Mouse (Mus musculus) embryonic facial prominence, embryonic 10.5 days (tissue): ENCODE results near the gene St3gal4. TPM values are rescaled to one million over a fixed set of nuclear protein-coding genes. Genes with fewer than 3 reads are reported as not detected.

ENCODE experiments used
- DNase-seq: peaks from one replicate; pipeline ENCODE4 v3.0.0-alpha.2; 2017; ENCODE audit warnings: low spot score
- H3K27ac ChIP-seq: fragments of 300-500 bp; sonication (generic); replicated peaks from 2 replicates; pipeline ENCODE4 v1.5.1; 2016; ENCODE audit warnings: mild to moderate bottlenecking
- H3K27me3 ChIP-seq: fragments of 300-500 bp; sonication (generic); replicated peaks from 2 replicates; pipeline ENCODE4 v1.6.1; 2016; ENCODE audit warnings: low read depth, mild to moderate bottlenecking; ENCODE audit not compliant: poor library complexity, severe bottlenecking
- H3K36me3 ChIP-seq: fragments of 300-500 bp; sonication (generic); replicated peaks from 2 replicates; pipeline ENCODE4 v1.6.1; 2016; ENCODE audit warnings: mild to moderate bottlenecking, moderate library complexity
- H3K4me1 ChIP-seq: fragments of 300-500 bp; sonication (generic); 2 replicates; pipeline ENCODE4 v1.6.1; 2016
- H3K4me3 ChIP-seq: fragments of 300-500 bp; sonication (generic); 2 replicates; pipeline ENCODE4 v1.5.1; 2016; ENCODE audit warnings: mild to moderate bottlenecking, moderate library complexity
- H3K9me3 ChIP-seq: fragments of 300-500 bp; sonication (generic); 2 replicates; pipeline ENCODE4 v1.6.1; 2016; ENCODE audit warnings: mild to moderate bottlenecking
- WGBS: fragments of 180-500 bp; shearing (Covaris S2); methylation state at CpG from one replicate; pipeline ENCODE4 v1.1.7; 2016; 5-methylcytosine and 5-hydroxymethylcytosine counted together
- polyA plus RNA-seq: library from polyadenylated mRNA; unstranded; fragments of >200 nt; fragmentation: Nextera tagmentation; extraction: Ambion mirVana; gene quantifications from 2 replicates; pipeline ENCODE4 v1.2.1, GENCODE M21; 2016

St3gal4 gene
- polyA plus RNA-seq, 1 experiment from 2014 or later, result 18.7 TPM

DNA sequence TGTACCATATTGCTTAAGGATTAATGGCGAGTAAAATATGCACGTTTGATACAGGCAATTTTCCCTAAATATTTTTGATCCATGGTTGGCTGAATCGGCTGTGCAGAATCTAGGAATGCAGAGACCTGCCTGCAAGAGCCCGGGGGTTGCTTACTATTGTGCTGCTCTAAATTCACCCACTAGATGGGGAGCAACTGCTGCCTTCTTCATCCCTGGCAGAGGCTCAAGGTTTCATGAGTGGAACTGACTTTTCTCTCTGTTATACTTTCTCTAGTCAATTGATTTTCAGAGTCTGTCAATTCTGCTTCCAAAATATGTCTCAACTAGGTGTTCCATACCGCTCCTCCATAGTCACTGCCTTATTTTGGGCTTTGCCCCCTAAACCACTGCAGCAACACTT lies 88.2 kb downstream of the St3gal4 start:
- H3K4me1 ChIP-seq, result peaks cover 33% of the 10 kb centered on the region
- no peak overlapping the region for H3K27ac ChIP-seq
- no peak for DNase-seq
- no peaks in the 10 kb centered on the region for H3K36me3 ChIP-seq
- peaks cover 16% of the 10 kb centered on the region for H3K27me3 ChIP-seq
- H3K9me3 ChIP-seq, result no peaks in the 10 kb centered on the region
- 81% methylated on average over 5 of the region's 5 CpGs for WGBS
- no peak overlapping the region for H3K4me3 ChIP-seq

- 84% methylated on average over 6 of the region's 6 CpGs for WGBS
- Histone ChIP-seq H3K36me3 (no peaks in the 10 kb centered on the region), H3K27ac (no peak overlapping the region), H3K9me3 (no peaks in the 10 kb centered on the region), H3K4me3 (no peak overlapping the region), H3K27me3 (peaks cover 38% of the 10 kb centered on the region), H3K4me1 (peaks cover 42% of the 10 kb centered on the region)
- no peak for DNase-seq
Observed at GRCm38 (mm10) chr9:35027382-35027997, 91.6 kb downstream of the St3gal4 start.

- Histone ChIP-seq H3K36me3 (no peaks in the 10 kb centered on the region), H3K27me3 (peaks cover 38% of the 10 kb centered on the region), H3K4me3 (no peak overlapping the region), H3K9me3 (no peaks in the 10 kb centered on the region), H3K27ac (no peak overlapping the region), H3K4me1 (peaks cover 40% of the 10 kb centered on the region)
- DNase-seq, result no peak
- 69% methylated on average over 6 of the region's 6 CpGs for WGBS
Observed at GRCm38 (mm10) chr9:35026897-35027311, 92.2 kb downstream of the St3gal4 start.

- no peak overlapping the region for H3K27ac ChIP-seq
- H3K36me3 ChIP-seq, result no peaks in the 10 kb centered on the region
- WGBS, result 55% methylated on average over 6 of the region's 6 CpGs
- no peak overlapping the region for H3K4me3 ChIP-seq
- H3K9me3 ChIP-seq, result no peaks in the 10 kb centered on the region
- H3K27me3 ChIP-seq, result peaks cover 38% of the 10 kb centered on the region
- peaks cover 34% of the 10 kb centered on the region for H3K4me1 ChIP-seq
- DNase-seq, result no peak
Observed at GRCm38 (mm10) chr9:35026311-35026710, 92.8 kb downstream of the St3gal4 start.

DNA sequence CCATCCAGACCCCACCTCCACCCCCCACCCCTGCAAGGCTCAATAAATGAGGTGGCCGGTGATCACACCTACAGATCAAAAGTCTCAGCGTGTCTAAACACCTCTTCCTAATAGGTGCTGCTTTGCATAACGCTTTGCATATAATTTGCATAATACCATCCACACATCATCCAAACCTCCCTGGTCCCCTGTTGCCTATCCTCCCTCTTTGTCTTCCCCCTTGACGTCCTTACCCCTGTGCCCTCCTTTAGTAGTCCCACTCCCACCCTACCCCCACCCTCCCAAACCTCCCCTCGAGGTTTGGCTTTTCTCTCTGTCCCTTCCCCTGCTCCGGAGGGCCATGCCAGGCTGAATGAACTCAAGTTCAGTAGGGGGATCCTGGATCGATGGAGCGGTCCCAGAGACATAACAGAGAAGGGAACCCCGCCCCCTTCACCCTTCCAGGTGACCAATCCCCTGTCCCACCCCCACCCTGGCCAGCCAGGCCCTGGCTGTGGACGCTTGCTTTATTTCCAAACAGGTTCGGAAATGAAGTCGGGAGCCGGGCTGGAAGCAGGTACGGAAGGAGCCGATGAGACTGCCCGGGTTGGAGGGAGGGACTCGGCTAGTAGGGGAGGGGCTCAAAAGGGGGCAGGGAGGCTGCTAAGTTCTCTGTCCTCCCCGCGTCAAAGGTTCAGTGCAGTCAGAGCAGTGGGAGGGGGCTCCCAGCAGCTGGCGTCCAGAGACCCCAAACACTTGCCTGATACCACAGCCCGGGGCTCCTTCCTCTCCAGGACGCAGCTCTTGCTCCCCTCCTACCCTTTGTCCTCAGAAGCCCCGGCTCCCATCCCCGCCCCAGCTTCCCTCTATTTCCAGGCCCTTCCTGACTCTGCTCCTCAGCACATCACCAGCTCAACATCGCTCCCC lies 94.2 kb downstream of the St3gal4 start:
- peak; percentile 49 for DNase-seq
- WGBS, result 3% methylated on average over 25 of the region's 25 CpGs
- H3K27me3 ChIP-seq, result peaks cover 38% of the 10 kb centered on the region
- no peaks in the 10 kb centered on the region for H3K36me3 ChIP-seq
- H3K4me3 ChIP-seq, result peak overlapping the region; percentile 58
- no peaks in the 10 kb centered on the region for H3K9me3 ChIP-seq
- H3K4me1 ChIP-seq, result peaks cover 34% of the 10 kb centered on the region
- H3K27ac ChIP-seq, result peak overlapping the region; percentile 78

- H3K4me1 ChIP-seq, result peaks cover 34% of the 10 kb centered on the region
- H3K4me3 ChIP-seq, result no peak overlapping the region
- H3K27me3 ChIP-seq, result peaks cover 55% of the 10 kb centered on the region
- H3K36me3 ChIP-seq, result no peaks in the 10 kb centered on the region
- DNase-seq, result no peak
- H3K9me3 ChIP-seq, result no peaks in the 10 kb centered on the region
- no peak overlapping the region for H3K27ac ChIP-seq
- WGBS, result 90% methylated on average over 1 of the region's 1 CpGs
Observed at GRCm38 (mm10) chr9:35021744-35022143, 97.3 kb downstream of the St3gal4 start.

DNA sequence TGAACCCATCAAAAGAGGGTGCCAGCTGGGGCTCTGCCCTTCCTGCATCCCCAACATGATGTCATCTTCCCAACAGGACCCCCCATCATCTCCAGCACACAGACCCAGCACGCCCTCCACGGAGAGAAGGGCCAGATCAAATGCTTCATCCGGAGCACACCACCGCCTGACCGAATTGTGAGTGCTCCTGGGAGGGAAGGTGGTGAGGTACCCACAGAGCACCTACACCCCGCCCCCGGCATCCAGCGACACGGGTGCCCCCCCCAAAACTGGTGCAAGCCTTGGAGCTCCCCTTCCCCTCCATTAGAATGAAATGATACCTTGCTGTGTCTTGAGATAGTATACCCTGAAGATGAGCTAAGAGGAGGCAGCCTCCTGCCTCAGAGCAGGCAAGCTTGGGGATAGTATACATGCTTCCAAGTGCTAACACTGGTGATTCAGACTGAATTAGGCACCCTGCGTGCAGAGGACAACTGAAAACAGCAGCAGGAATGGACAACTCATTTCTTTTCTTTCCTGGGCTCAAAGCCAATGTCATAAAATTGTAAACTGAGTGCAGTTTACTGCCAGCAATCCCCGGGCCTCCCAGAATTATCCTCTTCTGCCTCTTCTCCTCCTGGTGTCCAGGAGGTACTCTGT lies 98.9 kb downstream of the St3gal4 start:
- H3K36me3 ChIP-seq, result no peaks in the 10 kb centered on the region
- no peak overlapping the region for H3K27ac ChIP-seq
- no peaks in the 10 kb centered on the region for H3K9me3 ChIP-seq
- WGBS, result 60% methylated on average over 11 of the region's 11 CpGs
- H3K27me3 ChIP-seq, result peaks cover 52% of the 10 kb centered on the region
- peaks cover 19% of the 10 kb centered on the region for H3K4me1 ChIP-seq
- no peak for DNase-seq
- H3K4me3 ChIP-seq, result no peak overlapping the region

GRCm38 (mm10) chr9:35019372-35019771 lies 99.7 kb downstream of the St3gal4 start:
- 13% methylated on average over 3 of the region's 3 CpGs for WGBS
- Histone ChIP-seq H3K27me3 (peaks cover 44% of the 10 kb centered on the region), H3K4me1 (peaks cover 11% of the 10 kb centered on the region), H3K4me3 (no peak overlapping the region), H3K27ac (no peak overlapping the region), H3K9me3 (no peaks in the 10 kb centered on the region), H3K36me3 (no peaks in the 10 kb centered on the region)
- DNase-seq, result peak; percentile 35

DNA sequence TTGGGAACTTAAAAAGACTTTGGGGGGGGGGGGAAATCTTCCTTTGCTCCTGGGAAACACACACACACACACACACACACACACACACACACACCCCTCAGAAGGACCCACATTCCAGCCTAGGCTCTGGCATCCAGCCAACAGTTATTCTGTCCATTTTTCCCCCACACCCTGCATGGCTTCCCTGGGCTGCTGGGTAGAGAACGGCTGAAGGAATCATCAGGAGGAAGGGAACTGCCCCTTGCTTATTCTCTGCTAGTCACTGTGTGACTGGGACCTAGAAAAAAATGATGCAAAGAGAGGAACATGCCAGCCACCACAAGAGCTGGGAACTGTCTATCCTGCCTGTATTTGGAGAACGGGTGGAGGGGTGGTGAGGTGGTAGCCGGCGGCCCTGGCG lies 101.0 kb downstream of the St3gal4 start:
- Histone ChIP-seq H3K4me3 (no peak overlapping the region), H3K27ac (no peak overlapping the region), H3K4me1 (peaks cover 10% of the 10 kb centered on the region), H3K27me3 (peaks cover 33% of the 10 kb centered on the region), H3K36me3 (no peaks in the 10 kb centered on the region), H3K9me3 (no peaks in the 10 kb centered on the region)
- no peak for DNase-seq
- WGBS, result 76% methylated on average over 5 of the region's 5 CpGs

GRCm38 (mm10) chr9:35017563-35017962 lies 101.5 kb downstream of the St3gal4 start:
- Histone ChIP-seq H3K36me3 (no peaks in the 10 kb centered on the region), H3K27me3 (peaks cover 33% of the 10 kb centered on the region), H3K27ac (no peak overlapping the region), H3K4me1 (peaks cover 10% of the 10 kb centered on the region), H3K4me3 (no peak overlapping the region), H3K9me3 (no peaks in the 10 kb centered on the region)
- 39% methylated on average over 13 of the region's 13 CpGs for WGBS
- no peak for DNase-seq

DNA sequence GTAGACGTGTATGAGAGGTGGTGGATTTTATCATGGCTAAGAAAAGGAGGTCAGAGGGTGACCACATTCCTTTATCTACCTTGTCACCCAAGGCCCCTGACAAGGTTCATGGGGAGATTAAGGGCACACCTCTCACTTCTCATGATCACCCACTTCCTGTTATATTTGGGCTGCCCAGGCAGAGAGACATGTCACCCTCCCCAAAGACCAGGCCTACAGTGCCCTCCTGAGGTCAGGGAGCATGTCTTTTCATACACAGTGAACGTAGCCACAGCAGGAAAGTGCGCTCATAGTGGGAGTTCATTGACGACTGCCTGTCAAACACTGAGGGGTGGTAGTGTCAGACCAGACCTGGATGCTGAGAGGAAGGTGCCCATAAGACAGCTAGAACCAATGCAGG lies 102.3 kb downstream of the St3gal4 start:
- no peaks in the 10 kb centered on the region for H3K9me3 ChIP-seq
- 54% methylated on average over 4 of the region's 4 CpGs for WGBS
- no peak overlapping the region for H3K4me3 ChIP-seq
- peaks cover 33% of the 10 kb centered on the region for H3K27me3 ChIP-seq
- no peaks in the 10 kb centered on the region for H3K36me3 ChIP-seq
- peaks cover 10% of the 10 kb centered on the region for H3K4me1 ChIP-seq
- no peak overlapping the region for H3K27ac ChIP-seq
- DNase-seq, result no peak

DNA sequence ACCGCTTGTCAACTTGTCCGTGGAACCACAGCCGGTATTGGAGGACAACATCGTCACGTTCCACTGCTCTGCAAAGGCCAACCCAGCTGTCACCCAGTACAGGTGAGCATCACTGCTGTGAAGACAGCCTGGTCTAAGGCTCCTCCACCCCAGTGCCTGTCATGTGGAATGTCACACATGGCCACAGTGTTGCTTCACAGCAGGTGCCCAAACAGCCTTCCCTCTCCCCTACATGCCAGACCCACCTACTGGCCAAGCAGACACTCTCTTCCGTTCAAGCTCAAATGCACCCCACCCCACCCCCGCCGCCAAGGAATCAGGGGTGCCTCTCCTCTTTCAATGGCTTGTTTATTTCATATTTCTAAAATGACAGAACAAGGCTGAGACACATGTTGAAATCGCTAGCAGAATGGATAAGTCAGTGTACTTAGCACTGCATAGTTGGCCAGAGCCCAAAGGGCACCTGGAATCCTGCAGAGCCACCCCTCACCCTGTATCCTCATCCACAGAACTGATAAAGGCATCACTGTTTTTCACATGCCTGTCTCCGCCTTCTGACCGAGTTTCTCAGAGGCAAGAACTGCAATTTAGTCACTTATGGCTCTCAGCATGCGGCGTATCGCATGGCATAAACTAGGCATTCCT lies 111.2 kb downstream of the St3gal4 start:
- Histone ChIP-seq H3K27me3 (no peaks in the 10 kb centered on the region; the same call in 1 of the 2 replicates), H3K4me1 (0 out of 2 replicates have a peak, but pooled peaks cover 2% of the 10 kb centered on the region), H3K4me3 (no peak overlapping the region), H3K9me3 (no peaks in the 10 kb centered on the region), H3K27ac (no peak overlapping the region), H3K36me3 (no peaks in the 10 kb centered on the region)
- DNase-seq, result no peak
- whole genome bisulfite sequencing, result 84% methylated on average over 14 of the region's 14 CpGs
